Mouse (Mus musculus) heart, adult 9 months (tissue): ENCODE data around the gene Dtnbp1.

Experiments used
- DNase-seq, 2 experiments: peaks; one replicate each; pipeline ENCODE4 v3.0.0; 2022; ENCODE audit warnings: low spot score in 2 of 2

The Dtnbp1 gene

GRCm38 (mm10) chr13:44948320-44949250, 53.4 kb downstream of the Dtnbp1 start:
- peak; percentile 47 to 62 for DNase-seq

DNA sequence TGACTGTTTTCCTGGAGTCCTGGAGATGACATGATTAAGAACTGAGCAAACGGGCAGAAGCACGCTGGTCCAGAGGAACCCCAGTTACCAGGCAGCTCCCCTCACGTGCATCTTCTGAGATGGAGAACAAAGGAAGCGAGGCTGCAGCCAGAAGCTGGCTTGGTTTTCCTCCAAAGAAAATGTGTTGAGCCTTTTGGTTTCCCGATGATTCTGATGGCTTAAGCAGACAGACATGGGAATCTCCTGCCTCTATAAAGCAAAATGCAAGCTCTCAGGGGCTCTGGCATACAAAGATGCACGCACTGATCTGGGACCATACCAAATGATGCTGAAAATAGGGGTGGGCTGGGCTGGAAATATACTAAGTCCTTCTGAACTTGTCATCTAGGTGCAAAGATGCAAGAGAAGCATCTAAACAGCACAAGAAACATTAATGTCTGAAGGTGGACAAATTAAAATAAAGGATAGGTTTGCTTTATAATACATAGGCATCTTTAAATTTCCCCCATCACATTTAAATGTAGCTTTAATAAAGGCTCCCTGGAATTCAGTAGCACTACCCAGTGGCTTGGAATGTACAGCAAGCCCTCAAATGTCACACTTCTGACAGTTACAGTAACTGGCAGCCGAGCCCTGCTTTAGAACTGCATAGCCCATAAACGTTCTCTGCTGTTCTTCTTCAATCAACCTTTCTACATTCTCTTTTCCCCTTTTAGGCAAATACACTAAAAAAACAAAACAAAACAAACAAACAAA, 54.9 kb downstream of the Dtnbp1 start:
- no peak for DNase-seq

- DNase-seq, result no peak
These were observed 58.3 kb downstream of the Dtnbp1 start for GRCm38 (mm10) chr13:44943618-44944017.

- peak; percentile 38 to 45 for DNase-seq
These were observed 62.5 kb downstream of the Dtnbp1 start for GRCm38 (mm10) chr13:44939326-44940035.

- DNase-seq, result no peak
These were observed 64.3 kb downstream of the Dtnbp1 start for GRCm38 (mm10) chr13:44937681-44938080.

GRCm38 (mm10) chr13:44933575-44933974, 68.4 kb downstream of the Dtnbp1 start:
- DNase-seq, result no peak

DNA sequence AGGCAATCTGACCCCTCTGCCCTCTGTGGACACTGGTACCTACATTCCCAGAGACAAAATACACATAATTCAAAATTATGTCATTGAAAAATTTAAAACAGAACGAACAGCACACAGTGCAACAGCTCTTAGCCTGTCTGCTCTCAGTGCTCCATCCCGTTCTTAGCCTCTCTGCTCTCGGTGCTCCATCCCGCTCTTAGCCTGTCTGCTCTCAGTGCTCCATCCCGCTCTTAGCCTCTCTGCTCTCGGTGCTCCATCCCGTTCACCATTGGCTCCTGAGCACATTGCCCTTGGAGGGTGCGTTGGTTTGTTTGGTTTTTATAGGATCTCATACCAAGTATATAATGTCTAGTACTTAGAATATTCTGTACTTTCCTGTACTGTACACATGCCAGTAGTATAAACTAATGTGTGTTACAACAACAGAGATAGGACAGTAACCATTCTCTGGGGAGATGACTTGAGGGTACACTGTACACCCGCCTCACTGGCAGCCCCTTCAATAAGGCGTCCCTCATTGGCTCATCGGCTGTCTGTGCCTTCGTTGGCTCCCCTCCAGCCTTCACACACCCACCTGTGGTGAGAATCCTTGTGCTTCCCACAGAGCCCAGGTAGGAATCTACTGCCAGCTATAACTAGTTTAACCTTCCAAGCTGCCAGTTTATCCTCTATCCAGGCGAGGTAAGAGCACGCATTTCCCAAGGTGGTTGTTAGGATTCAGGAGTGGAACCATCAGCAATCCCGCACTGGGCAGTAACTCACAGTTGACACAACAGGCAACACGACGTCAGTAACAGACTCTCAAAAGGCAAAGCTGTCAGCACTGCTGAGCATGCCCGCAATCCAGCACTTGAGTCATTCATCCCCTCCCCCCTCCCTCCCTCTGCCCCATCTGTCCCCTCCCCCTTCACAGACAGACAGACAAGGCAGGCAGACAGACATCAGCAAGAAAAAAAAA, 69.4 kb downstream of the Dtnbp1 start:
- no peak for DNase-seq

DNA sequence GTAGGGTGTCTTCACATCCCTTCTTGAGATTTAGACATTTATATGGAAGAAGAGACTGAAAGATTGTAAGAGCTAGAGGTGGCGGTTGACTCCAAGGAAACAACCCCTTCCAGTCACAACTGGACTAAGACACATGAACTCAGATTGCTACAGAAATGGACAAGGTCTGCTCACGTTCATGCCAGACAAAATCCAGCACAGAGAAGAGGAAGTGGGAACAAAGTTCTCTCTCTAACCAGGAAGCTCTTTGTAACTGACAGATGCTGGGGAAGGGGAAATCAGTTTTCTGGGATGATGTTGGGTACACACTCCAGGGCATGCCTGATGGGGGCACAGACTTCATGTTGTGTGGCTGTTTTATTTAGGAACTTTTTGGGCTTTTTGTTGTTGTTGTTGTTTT, 75.6 kb downstream of the Dtnbp1 start:
- no peak for DNase-seq

DNA sequence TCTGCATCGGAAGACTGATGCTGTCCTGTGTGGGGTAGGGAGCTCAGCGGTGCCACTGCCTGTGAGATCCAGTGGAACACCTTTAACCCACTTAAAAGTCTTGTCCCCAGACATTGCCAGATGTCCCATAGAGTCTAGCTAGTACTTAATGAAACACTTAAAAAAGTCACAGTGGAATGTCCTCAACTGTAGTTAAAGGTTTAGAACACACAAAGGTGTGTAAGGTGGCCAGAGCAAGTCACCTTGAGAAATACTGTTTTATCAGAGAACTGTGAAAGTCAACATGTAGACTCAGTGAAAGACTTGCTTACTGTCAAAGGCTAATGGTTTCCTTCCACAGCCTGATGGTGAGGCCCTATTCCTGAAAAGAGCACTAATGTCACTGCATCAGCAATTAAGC, 76.8 kb downstream of the Dtnbp1 start:
- no peak for DNase-seq

- DNase-seq, result peak; percentile 23 to 43
These were observed 77.9 kb downstream of the Dtnbp1 start for GRCm38 (mm10) chr13:44924042-44924441.

DNA sequence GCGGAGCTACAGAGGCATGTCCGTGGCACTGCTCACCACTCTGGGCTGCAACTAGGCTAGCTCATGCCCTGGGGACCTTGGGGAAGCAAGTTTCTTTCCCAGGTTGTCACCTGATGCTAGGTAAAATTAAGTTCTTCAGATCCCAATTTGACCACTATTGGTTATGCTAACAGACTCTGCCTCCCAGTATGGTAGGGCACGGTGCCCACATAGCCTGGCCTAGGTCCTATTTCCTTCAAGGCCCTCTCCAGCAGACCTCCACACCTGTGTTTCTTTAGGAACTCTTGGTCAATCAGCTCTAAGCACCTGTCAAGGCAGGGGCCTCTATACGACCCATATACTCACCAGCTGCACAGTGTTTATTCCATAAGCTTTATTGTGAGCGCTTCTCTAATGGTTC, 80.2 kb downstream of the Dtnbp1 start:
- no peak for DNase-seq

GRCm38 (mm10) chr13:44921095-44921494, 80.9 kb downstream of the Dtnbp1 start:
- no peak for DNase-seq

DNA sequence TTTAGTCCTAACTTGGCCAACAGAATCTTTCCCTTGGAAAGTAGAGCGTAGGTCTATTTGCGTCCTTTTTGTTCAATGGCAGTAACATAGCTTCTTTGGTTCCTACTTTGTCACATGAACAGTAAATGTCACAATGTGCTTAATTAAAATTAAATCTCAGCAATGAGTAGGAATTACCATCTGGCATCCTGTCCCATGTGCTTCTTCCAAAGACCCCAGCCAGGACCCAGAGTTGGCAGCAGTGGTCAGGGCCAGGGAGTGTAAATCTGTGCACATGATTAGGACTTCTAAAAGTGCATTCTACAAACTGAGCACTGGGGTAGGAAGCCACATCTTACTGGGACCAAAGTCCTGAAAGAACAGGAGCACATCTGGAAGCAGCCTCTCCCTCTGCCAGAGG, 83.7 kb downstream of the Dtnbp1 start:
- DNase-seq, result no peak

GRCm38 (mm10) chr13:44917202-44917601, 84.7 kb downstream of the Dtnbp1 start:
- DNase-seq, result no peak

- no peak for DNase-seq
These were observed 86.0 kb downstream of the Dtnbp1 start for GRCm38 (mm10) chr13:44915945-44916344.

GRCm38 (mm10) chr13:44915382-44915781, 86.6 kb downstream of the Dtnbp1 start:
- no peak for DNase-seq

GRCm38 (mm10) chr13:44913560-44913959, 88.4 kb downstream of the Dtnbp1 start:
- DNase-seq, result no peak

DNA sequence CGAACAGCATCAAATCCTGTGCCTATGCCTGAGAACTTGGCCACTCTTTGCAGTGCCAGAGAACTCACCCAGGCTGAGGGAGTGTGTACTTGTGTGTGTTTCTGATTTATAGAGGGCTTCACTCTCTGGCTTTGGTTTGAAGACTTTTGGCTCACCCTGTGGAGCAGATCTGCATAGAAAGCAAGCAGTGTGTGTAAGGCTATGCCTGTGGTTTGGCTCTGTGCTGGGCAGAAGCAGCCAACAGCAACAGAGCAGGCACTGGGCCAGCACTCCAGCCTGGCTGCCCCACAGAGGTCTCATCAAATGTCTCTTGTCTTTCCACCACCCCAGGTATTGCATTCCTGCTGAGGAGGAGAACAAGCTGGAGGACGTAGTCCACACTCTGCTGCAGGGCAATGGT, 89.1 kb downstream of the Dtnbp1 start:
- DNase-seq, result peak; percentile 50 to 60

- no peak for DNase-seq
These were observed 93.2 kb downstream of the Dtnbp1 start for GRCm38 (mm10) chr13:44908790-44909189.

DNA sequence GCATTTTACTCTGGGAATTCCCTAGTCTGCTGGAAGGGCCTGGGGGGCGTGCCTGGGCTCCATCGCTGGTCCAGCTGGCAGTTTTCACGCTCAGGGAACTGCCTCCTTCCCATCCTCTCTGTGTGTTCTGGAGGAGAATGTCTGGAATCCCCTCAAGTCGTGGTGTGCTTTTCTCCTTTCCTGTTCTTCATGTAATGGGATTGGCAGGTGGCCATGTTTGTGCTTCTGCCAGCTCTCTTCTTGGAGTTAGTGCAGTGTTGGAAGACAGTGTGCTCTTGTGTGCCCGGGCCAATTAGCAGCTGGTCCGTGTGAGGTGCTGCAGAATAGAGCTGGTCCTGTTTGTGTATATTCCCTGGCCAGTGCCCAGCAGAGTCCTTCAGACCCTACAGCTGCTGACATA, 94.2 kb downstream of the Dtnbp1 start:
- peak; percentile 89 to 91 for DNase-seq

GRCm38 (mm10) chr13:44906141-44906540, 95.8 kb downstream of the Dtnbp1 start:
- no peak for DNase-seq
